Mouse (Mus musculus) splenic B cell, adult 2 months (primary cell): ENCODE data around the gene Itga5.

ENCODE experiments used
- DNase-seq: peaks from one replicate; pipeline ENCODE4 v3.0.0-alpha.2; 2011; ENCODE audit warnings: low read depth, low spot score
- H3K27me3 ChIP-seq: 2 replicates; pipeline ENCODE4 v1.6.1; 2012; ENCODE audit warnings: mild to moderate bottlenecking, low read length, moderate library complexity, mixed read lengths; ENCODE audit not compliant: control insufficient read depth, poor library complexity, insufficient read depth, severe bottlenecking
- H3K36me3 ChIP-seq: 2 replicates; pipeline ENCODE4 v1.6.1; 2012; ENCODE audit warnings: mild to moderate bottlenecking, low read length, moderate library complexity, mixed read lengths; ENCODE audit not compliant: control insufficient read depth, poor library complexity, insufficient read depth, severe bottlenecking

The Itga5 gene

DNA sequence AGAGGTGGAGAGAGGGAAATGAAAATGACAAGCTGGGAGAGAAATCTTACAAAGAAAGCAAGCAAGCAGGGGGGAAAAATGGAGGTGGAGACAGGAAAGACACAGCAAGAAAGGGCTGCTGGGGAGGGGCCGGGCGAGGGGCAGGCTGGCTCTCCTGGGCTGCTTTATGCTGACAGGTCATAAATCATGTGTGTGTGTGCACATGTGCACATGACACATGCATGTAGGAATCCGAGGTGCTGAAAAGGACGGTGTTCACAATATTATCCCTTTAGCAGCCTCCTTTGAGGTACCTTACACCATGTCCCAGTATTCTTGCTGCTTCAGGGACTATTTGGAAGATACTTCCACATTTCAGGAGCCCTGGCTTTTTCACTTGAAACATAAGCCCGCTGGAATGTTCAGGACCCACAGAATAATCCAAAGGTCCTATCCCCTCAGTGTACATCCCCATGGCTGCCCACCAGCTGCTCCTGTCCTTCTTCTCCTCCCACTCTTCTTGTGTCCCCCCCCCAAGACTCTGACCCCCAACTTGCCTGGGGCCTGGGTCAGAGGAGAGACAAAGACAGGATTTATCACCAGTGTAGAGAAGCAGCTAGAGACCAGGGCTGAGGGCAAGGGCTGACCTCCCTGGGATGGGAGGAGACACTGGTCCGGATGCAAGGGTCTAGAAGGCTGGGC, 64.1 kb downstream of the Itga5 start:
- no peaks in the 10 kb centered on the region for H3K27me3 ChIP-seq
- no peaks in the 10 kb centered on the region; the same call in 1 of the 2 replicates for H3K36me3 ChIP-seq
- no peak for DNase-seq

GRCm38 (mm10) chr15:103301547-103302340, 64.8 kb downstream of the Itga5 start:
- no peak for DNase-seq
- Histone ChIP-seq H3K27me3 (no peaks in the 10 kb centered on the region), H3K36me3 (peaks cover under 1% of the 10 kb centered on the region; the same call in 1 of the 2 replicates)

- no peaks in the 10 kb centered on the region for H3K27me3 ChIP-seq
- peaks cover 3% of the 10 kb centered on the region; the same call in 1 of the 2 replicates for H3K36me3 ChIP-seq
- DNase-seq, result no peak
These were observed 65.5 kb downstream of the Itga5 start for GRCm38 (mm10) chr15:103301046-103301445.

- DNase-seq, result no peak
- no peaks in the 10 kb centered on the region for H3K27me3 ChIP-seq
These were observed 66.0 kb downstream of the Itga5 start for GRCm38 (mm10) chr15:103300560-103300959.

GRCm38 (mm10) chr15:103300067-103300471, 66.5 kb downstream of the Itga5 start:
- Histone ChIP-seq H3K27me3 (no peaks in the 10 kb centered on the region), H3K36me3 (peaks cover 3% of the 10 kb centered on the region; the same call in 1 of the 2 replicates)
- no peak for DNase-seq

More at GRCm38 (mm10) chr15:103300560-103300959, 66.0 kb downstream of the Itga5 start:
- H3K36me3 ChIP-seq, result peaks cover 3% of the 10 kb centered on the region; the same call in 1 of the 2 replicates

GRCm38 (mm10) chr15:103299644-103300043, 66.9 kb downstream of the Itga5 start:
- Histone ChIP-seq H3K36me3 (peaks cover 3% of the 10 kb centered on the region; the same call in 1 of the 2 replicates), H3K27me3 (no peaks in the 10 kb centered on the region)
- no peak for DNase-seq

- peaks cover 3% of the 10 kb centered on the region; the same call in 1 of the 2 replicates for H3K36me3 ChIP-seq
- DNase-seq, result no peak
- H3K27me3 ChIP-seq, result no peaks in the 10 kb centered on the region
These were observed 67.5 kb downstream of the Itga5 start for GRCm38 (mm10) chr15:103298861-103299616.

- Histone ChIP-seq H3K27me3 (no peaks in the 10 kb centered on the region), H3K36me3 (peaks cover 5% of the 10 kb centered on the region; the same call in 1 of the 2 replicates)
- no peak for DNase-seq
These were observed 68.5 kb downstream of the Itga5 start for GRCm38 (mm10) chr15:103298026-103298425.

- peaks cover 5% of the 10 kb centered on the region; the same call in 1 of the 2 replicates for H3K36me3 ChIP-seq
- no peak for DNase-seq
- H3K27me3 ChIP-seq, result no peaks in the 10 kb centered on the region
These were observed 69.2 kb downstream of the Itga5 start for GRCm38 (mm10) chr15:103297313-103297712.

DNA sequence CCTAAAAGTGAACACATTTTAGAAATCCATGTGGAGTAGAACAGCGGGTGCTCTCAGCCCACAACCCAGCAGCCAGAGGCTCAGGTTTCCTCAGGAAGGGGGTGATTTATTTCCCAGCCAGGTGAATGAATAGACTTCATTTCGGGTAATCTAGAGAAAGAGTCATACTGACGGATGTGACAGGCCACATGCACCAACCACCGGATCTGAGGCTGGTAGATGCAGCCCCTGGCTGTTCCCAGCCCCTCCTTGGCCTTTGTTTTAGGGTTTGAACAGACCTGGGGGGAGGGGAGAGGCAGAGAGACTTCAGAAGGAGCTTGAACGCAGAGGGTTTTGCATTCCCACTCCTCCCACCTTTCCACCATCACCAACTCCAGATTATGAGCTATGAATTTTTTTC, 70.7 kb downstream of the Itga5 start:
- Histone ChIP-seq H3K27me3 (no peaks in the 10 kb centered on the region), H3K36me3 (peaks cover 7% of the 10 kb centered on the region; the same call in 1 of the 2 replicates)
- DNase-seq, result no peak

DNA sequence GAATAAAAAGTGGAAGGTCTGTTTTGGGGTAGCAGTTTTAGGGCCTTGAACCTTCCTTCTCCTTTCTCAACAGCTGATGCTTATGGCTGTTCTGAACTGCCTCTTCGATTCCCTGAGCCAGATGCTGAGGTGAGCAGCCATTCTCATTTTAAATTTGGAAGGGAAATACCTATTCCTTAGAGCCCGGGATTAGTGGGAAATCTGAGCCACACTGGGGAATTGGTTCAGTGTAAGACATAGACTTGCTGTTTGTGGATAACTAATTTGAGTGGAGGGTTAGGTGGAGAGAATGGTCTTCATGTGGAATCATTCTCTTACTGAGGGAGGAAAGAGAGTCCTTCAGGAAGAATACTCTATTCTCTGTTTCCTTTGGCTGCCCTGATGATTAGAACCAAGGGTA, 71.9 kb downstream of the Itga5 start:
- DNase-seq, result no peak
- H3K27me3 ChIP-seq, result no peaks in the 10 kb centered on the region
- peaks cover 7% of the 10 kb centered on the region; the same call in 1 of the 2 replicates for H3K36me3 ChIP-seq
